Mouse (Mus musculus): ENCODE results near the gene Ptprm. TPM values are rescaled to one million over a fixed set of nuclear protein-coding genes. Genes with fewer than 3 reads are reported as not detected.

Ptprm gene
- total and polyA plus RNA-seq, 3 experiments, result not detected

- H3K4me1 ChIP-seq (ENCODE audit: control insufficient read depth in 1 of 2, insufficient read depth in 2 of 2, low read length in 2 of 2), result no peaks in the 10 kb centered on the region
- no peaks in the 10 kb centered on the region for H3K36me3 ChIP-seq (ENCODE audit: control insufficient read depth in 1 of 2, insufficient read depth in 2 of 2, low read length in 2 of 2)
- TF ChIP-seq ZMIZ1 (IDR thresholded peaks at IDR 0.05; ENCODE audit: low read depth, low read length) (no peak), NRF1 (IDR thresholded peaks at IDR 0.05; ENCODE audit: insufficient read depth, low read depth, low read length, poor library complexity, severe bottlenecking) (no peak), RAD21 (IDR thresholded peaks at IDR 0.05; ENCODE audit: low read depth, low read length) (no peak), MYB (IDR thresholded peaks at IDR 0.05; ENCODE audit: low read depth, low read length) (no peak), JUND (IDR thresholded peaks at IDR 0.05; ENCODE audit: low read depth, low read length) (no peak), BHLHE40 (IDR thresholded peaks at IDR 0.05; ENCODE audit: borderline replicate concordance, low read depth, low read length) (no peak), GABPA (IDR thresholded peaks at IDR 0.05; ENCODE audit: low read depth, low read length) (no peak), MYC (IDR thresholded peaks at IDR 0.05; ENCODE audit: low read depth, low read length) (no peak), MAZ (IDR thresholded peaks at IDR 0.05; ENCODE audit: low read depth, low read length) (no peak), SMC3 (IDR thresholded peaks at IDR 0.05; ENCODE audit: low read depth, low read length) (no peak), ETS1 (IDR thresholded peaks at IDR 0.05; ENCODE audit: low read depth, low read length) (no peak), MEF2A (IDR thresholded peaks at IDR 0.05; ENCODE audit: extremely low read depth, insufficient replicate concordance, low read depth, low read length, poor library complexity, severe bottlenecking) (no peak), USF1 (IDR thresholded peaks at IDR 0.05; ENCODE audit: low read depth, low read length) (no peak), NELFE (IDR thresholded peaks at IDR 0.05; ENCODE audit: low read depth, low read length) (no peak), TBP (IDR thresholded peaks at IDR 0.05; ENCODE audit: low read depth, low read length) (no peak), EP300 (IDR thresholded peaks at IDR 0.05; ENCODE audit: low read depth in 1 of 2, low read length in 2 of 2) (no peak)
- no peak for DNase-seq (ENCODE audit: low read depth, low spot score)
- no peak overlapping the region for H3K4me3 ChIP-seq (ENCODE audit: control insufficient read depth in 1 of 2, insufficient read depth in 1 of 2, low read depth in 2 of 2, low read length in 2 of 2)
- H3K79me2 ChIP-seq (ENCODE audit: control insufficient read depth, insufficient read depth, low read length, poor library complexity), result no peaks in the 10 kb centered on the region
- H3K9ac ChIP-seq (ENCODE audit: control insufficient read depth, low read depth, low read length, poor library complexity, severe bottlenecking), result no peak overlapping the region
- no peaks in the 10 kb centered on the region for H3K9me3 ChIP-seq (replicated peaks; ENCODE audit: insufficient read depth, low read length)
- H3K27me3 ChIP-seq (ENCODE audit: control insufficient read depth in 1 of 2, insufficient read depth in 2 of 2, low read length in 2 of 2), result no peaks in the 10 kb centered on the region
- H3K27ac ChIP-seq (ENCODE audit: control insufficient read depth, low read depth, low read length), result no peak overlapping the region
These were observed 10.2 kb upstream of the Ptprm start for GRCm38 (mm10) chr17:67364491-67364890.

GRCm38 (mm10) chr17:67363377-67364070 is 9.3 kb upstream of the Ptprm start:
- DNase-seq (ENCODE audit: low read depth, low spot score), result no peak
- TF ChIP-seq BHLHE40 (IDR thresholded peaks at IDR 0.05; ENCODE audit: borderline replicate concordance, low read depth, low read length), result no peak
- TF ChIP-seq RCOR1 (IDR thresholded peaks at IDR 0.05; ENCODE audit: low read depth, low read length), result no peak
- Histone ChIP-seq H3K36me3 (ENCODE audit: control insufficient read depth in 1 of 2, insufficient read depth in 2 of 2, low read length in 2 of 2) (no peaks in the 10 kb centered on the region), H3K79me2 (ENCODE audit: control insufficient read depth, insufficient read depth, low read length, poor library complexity) (no peaks in the 10 kb centered on the region), H3K9me3 (replicated peaks; ENCODE audit: insufficient read depth, low read length) (no peaks in the 10 kb centered on the region), H3K9ac (ENCODE audit: control insufficient read depth, low read depth, low read length, poor library complexity, severe bottlenecking) (no peak overlapping the region), H3K4me3 (ENCODE audit: control insufficient read depth in 1 of 2, insufficient read depth in 1 of 2, low read depth in 2 of 2, low read length in 2 of 2) (no peak overlapping the region), H3K4me1 (ENCODE audit: control insufficient read depth in 1 of 2, insufficient read depth in 2 of 2, low read length in 2 of 2) (no peaks in the 10 kb centered on the region), H3K27ac (ENCODE audit: control insufficient read depth, low read depth, low read length) (no peak overlapping the region), H3K27me3 (ENCODE audit: control insufficient read depth in 1 of 2, insufficient read depth in 2 of 2, low read length in 2 of 2) (no peaks in the 10 kb centered on the region)
